In genomic region chr6:112552560-112552959, GRCm38 (mm10) we compare ENCODE assay signal across 15 mouse cellular contexts.
DNase-seq lines count a peak whose midpoint lies in the region; ATAC-seq and TF ChIP-seq lines count a peak whose summit lies in the region.
"Had no signal": no experiment of that assay in that cellular context is flagged by ENCODE, and none has a peak within 500 bp of the region (broad histone marks: within the 10 kb centered on the region; RNA-seq: fewer than 3 reads in every experiment).

No protein-coding gene starts in this region.

- H3K9ac ChIP-seq in forebrain, embryonic 13.5 days, result no peak overlapping the region
- no peak overlapping the region for H3K9ac ChIP-seq in forebrain, embryonic 16.5 days (replicated peaks; ENCODE audit: low read depth, low read length)
- no peak overlapping the region for H3K9ac ChIP-seq in liver, adult 2 months (ENCODE audit: low read depth, low read length)
- no peak overlapping the region for H3K9ac ChIP-seq in liver, embryonic 11.5 days (ENCODE audit: low read depth, low read length)
- no peak overlapping the region for H3K9ac ChIP-seq in neural tube, embryonic 14.5 days (replicated peaks; ENCODE audit: low read depth, low read length)
- H3K9ac ChIP-seq: liver, embryonic 12.5 days; midbrain, embryonic 12.5 days had no signal

- no peaks in the 10 kb centered on the region for H3K27me3 ChIP-seq in forebrain, embryonic 13.5 days
- no peaks in the 10 kb centered on the region for H3K27me3 ChIP-seq in forebrain, embryonic 16.5 days (replicated peaks; ENCODE audit: control insufficient read depth, insufficient read depth, low read length)
- H3K27me3 ChIP-seq in liver, adult 2 months (ENCODE audit: control insufficient read depth, insufficient read depth, low read length), result no peaks in the 10 kb centered on the region
- H3K27me3 ChIP-seq in liver, embryonic 11.5 days (replicated peaks; ENCODE audit: control insufficient read depth, insufficient read depth, low read length), result no peaks in the 10 kb centered on the region
- no peaks in the 10 kb centered on the region for H3K27me3 ChIP-seq in neural tube, embryonic 14.5 days (ENCODE audit: control insufficient read depth, insufficient read depth, low read length)
- H3K27me3 ChIP-seq: liver, embryonic 12.5 days; midbrain, embryonic 12.5 days had no signal

- H3K27ac ChIP-seq in forebrain, embryonic 13.5 days, result no peak overlapping the region
- no peak overlapping the region for H3K27ac ChIP-seq in forebrain, embryonic 16.5 days (ENCODE audit: low read length)
- H3K27ac ChIP-seq in liver, adult 2 months (replicated peaks; ENCODE audit: insufficient read depth, low read depth, low read length), result no peak overlapping the region
- no peak overlapping the region for H3K27ac ChIP-seq in liver, embryonic 11.5 days (ENCODE audit: low read depth, low read length)
- H3K27ac ChIP-seq in neural tube, embryonic 14.5 days (ENCODE audit: low read depth, low read length), result no peak overlapping the region
- H3K27ac ChIP-seq: liver, embryonic 12.5 days; midbrain, embryonic 12.5 days had no signal

- ATAC-seq in forebrain, embryonic 13.5 days, result 0 out of 2 replicates have a peak, but pooled peaks have one; percentile 43
- no peak for ATAC-seq in forebrain, embryonic 16.5 days
- ATAC-seq in liver, embryonic 11.5 days (replicated peaks; ENCODE audit: low FRiP score), result no peak
- ATAC-seq in neural tube, embryonic 14.5 days (ENCODE audit: low read depth), result peak; percentile 75; the same call in 1 of the 2 replicates
- ATAC-seq: liver, embryonic 12.5 days had no signal

- WGBS in forebrain, embryonic 13.5 days, result 74% methylated on average over 4 of the region's 4 CpGs
- WGBS in forebrain, embryonic 16.5 days, result 83% methylated on average over 4 of the region's 4 CpGs
- 81% methylated on average over 4 of the region's 4 CpGs for WGBS in liver, adult 2 months
- 89% methylated on average over 4 of the region's 4 CpGs for WGBS in liver, embryonic 11.5 days
- 57% methylated on average over 4 of the region's 4 CpGs for WGBS in neural tube, embryonic 14.5 days

- peaks cover 10% of the 10 kb centered on the region for H3K4me1 ChIP-seq in forebrain, embryonic 13.5 days
- H3K4me1 ChIP-seq in forebrain, embryonic 16.5 days (replicated peaks; ENCODE audit: control insufficient read depth, insufficient read depth, low read length), result no peaks in the 10 kb centered on the region; the same call in 1 of the 2 replicates
- H3K4me1 ChIP-seq in liver, adult 2 months (ENCODE audit: control insufficient read depth, insufficient read depth, low read length), result peaks cover 6% of the 10 kb centered on the region; the same call in 1 of the 2 replicates
- H3K4me1 ChIP-seq in liver, embryonic 11.5 days (replicated peaks; ENCODE audit: control insufficient read depth, insufficient read depth, low read length), result no peaks in the 10 kb centered on the region
- H3K4me1 ChIP-seq in neural tube, embryonic 14.5 days (ENCODE audit: control insufficient read depth, insufficient read depth, low read length), result no peaks in the 10 kb centered on the region
- H3K4me1 ChIP-seq: liver, embryonic 12.5 days; midbrain, embryonic 12.5 days had no signal

- H3K36me3 ChIP-seq in forebrain, embryonic 13.5 days (ENCODE audit: poor library complexity, severe bottlenecking), result no peaks in the 10 kb centered on the region
- no peaks in the 10 kb centered on the region for H3K36me3 ChIP-seq in forebrain, embryonic 16.5 days (ENCODE audit: control insufficient read depth, insufficient read depth)
- H3K36me3 ChIP-seq in liver, adult 2 months (ENCODE audit: control insufficient read depth, insufficient read depth, low read length), result no peaks in the 10 kb centered on the region
- no peaks in the 10 kb centered on the region for H3K36me3 ChIP-seq in liver, embryonic 11.5 days (ENCODE audit: control insufficient read depth, insufficient read depth, low read length)
- H3K36me3 ChIP-seq in neural tube, embryonic 14.5 days (ENCODE audit: control insufficient read depth, insufficient read depth, low read length), result no peaks in the 10 kb centered on the region
- H3K36me3 ChIP-seq: liver, embryonic 12.5 days; midbrain, embryonic 12.5 days had no signal

- H3K4me3 ChIP-seq in forebrain, embryonic 13.5 days, result no peak overlapping the region
- H3K4me3 ChIP-seq in forebrain, embryonic 16.5 days (replicated peaks; ENCODE audit: low read length), result no peak overlapping the region
- no peak overlapping the region for H3K4me3 ChIP-seq in liver, adult 2 months (ENCODE audit: insufficient read depth, low read depth, low read length)
- H3K4me3 ChIP-seq in liver, embryonic 11.5 days (ENCODE audit: low read depth, low read length), result no peak overlapping the region
- no peak overlapping the region for H3K4me3 ChIP-seq in neural tube, embryonic 14.5 days (ENCODE audit: low read depth, low read length)
- H3K4me3 ChIP-seq: liver, embryonic 12.5 days; midbrain, embryonic 12.5 days had no signal

- H3K4me2 ChIP-seq in forebrain, embryonic 13.5 days, result no peak overlapping the region
- H3K4me2 ChIP-seq in forebrain, embryonic 16.5 days (ENCODE audit: low read length), result no peak overlapping the region
- H3K4me2 ChIP-seq in liver, embryonic 11.5 days, result no peak overlapping the region
- H3K4me2 ChIP-seq in neural tube, embryonic 14.5 days (ENCODE audit: low read depth, low read length), result no peak overlapping the region
- H3K4me2 ChIP-seq: liver, embryonic 12.5 days; midbrain, embryonic 12.5 days had no signal

- DNase-seq in liver, adult 2 months (ENCODE audit: extremely low read depth, low read depth, low spot score), result peak; percentile 9
- DNase-seq in liver, embryonic 11.5 days (ENCODE audit: low spot score), result no peak
- peak; percentile 12 for DNase-seq in adrenal gland, postnatal 25 days
- DNase-seq in frontal cortex, adult 2 months (ENCODE audit: extremely low spot score in 1 of 2, low spot score in 1 of 2), result no peak
- no peak for DNase-seq in urinary bladder, postnatal 25 days (ENCODE audit: low spot score)
- DNase-seq: cerebellum, adult 8-10 months; kidney, postnatal 14 days; layer of hippocampus, postnatal 36 days; lung, postnatal 14 days; spleen, adult 18-20 months had no signal

- TF ChIP-seq POLR2A in liver, adult 2 months (IDR thresholded peaks at IDR 0.05; ENCODE audit: extremely low read depth, insufficient read depth, low read length), result no peak

- H3K79me2 ChIP-seq in liver, adult 2 months (ENCODE audit: control insufficient read depth, insufficient read depth, low read length), result no peaks in the 10 kb centered on the region

- no peak for TF ChIP-seq CTCF in liver, adult 2 months (IDR thresholded peaks at IDR 0.05; ENCODE audit: low read depth, low read length)

- H3K9me3 ChIP-seq in forebrain, embryonic 13.5 days (replicated peaks), result no peaks in the 10 kb centered on the region
- no peaks in the 10 kb centered on the region for H3K9me3 ChIP-seq in forebrain, embryonic 16.5 days (ENCODE audit: control insufficient read depth, low read length)
- no peaks in the 10 kb centered on the region for H3K9me3 ChIP-seq in liver, embryonic 11.5 days (ENCODE audit: control insufficient read depth, low read length)
- no peaks in the 10 kb centered on the region for H3K9me3 ChIP-seq in neural tube, embryonic 14.5 days (ENCODE audit: control insufficient read depth, low read length)
- H3K9me3 ChIP-seq: liver, embryonic 12.5 days; midbrain, embryonic 12.5 days had no signal

Comparison
In these comparisons a context has a peak if more than half of its experiments do, and no peak if none do; other contexts are left out.
1. ATAC-seq: peak in forebrain, embryonic 13.5 days (single experiment) and neural tube, embryonic 14.5 days (single experiment); none in forebrain, embryonic 16.5 days (single experiment) and liver, embryonic 11.5 days (single experiment).
2. DNase-seq: peak in liver, adult 2 months (single experiment) and adrenal gland, postnatal 25 days (single experiment); none in liver, embryonic 11.5 days (single experiment), frontal cortex, adult 2 months (0 of 2) and urinary bladder, postnatal 25 days (single experiment).